11 mouse cellular contexts compared by ENCODE assay signal in the genomic region with DNA sequence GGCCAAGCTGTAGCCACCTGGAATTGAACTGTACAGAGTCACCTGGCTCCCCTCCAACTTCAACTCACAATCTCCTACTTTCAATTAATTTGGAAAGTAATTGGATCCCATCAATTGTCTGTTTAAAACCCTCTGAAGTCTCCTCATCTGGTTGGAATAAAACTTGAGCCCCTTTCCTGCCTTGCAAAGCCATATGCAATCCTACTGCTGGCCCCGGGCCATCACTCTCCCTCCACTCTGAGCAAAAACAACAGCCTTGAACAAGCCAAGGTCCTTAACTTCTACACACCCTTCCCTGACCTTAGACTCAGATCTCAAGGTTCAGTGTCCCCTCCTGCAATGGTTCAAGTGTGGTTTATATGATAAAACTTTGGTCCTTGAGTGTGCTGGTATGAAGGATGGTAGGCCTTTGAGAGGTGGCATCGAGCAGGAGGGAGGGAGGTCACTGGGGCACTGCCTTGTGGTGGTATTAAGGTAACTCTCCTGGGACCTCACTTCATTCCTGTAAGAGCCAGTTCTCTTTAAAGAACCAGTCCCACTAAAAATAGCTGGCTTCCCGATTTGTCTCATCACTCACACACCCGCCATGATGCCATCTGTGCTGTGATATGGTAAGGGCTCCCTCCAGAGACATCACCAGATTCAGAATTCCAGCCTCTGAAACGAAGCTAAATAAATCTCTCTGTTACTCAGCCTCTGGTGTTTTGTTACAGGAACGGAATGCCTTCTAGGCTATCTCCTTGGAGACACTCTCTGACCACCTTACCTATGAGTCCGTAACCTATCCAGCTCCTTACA.
DNase-seq lines count a peak whose midpoint lies in the region; ATAC-seq and TF ChIP-seq lines count a peak whose summit lies in the region.
"Had no signal": no experiment of that assay in that cellular context is flagged by ENCODE, and none has a peak within 500 bp of the region (broad histone marks: within the 10 kb centered on the region; RNA-seq: fewer than 3 reads in every experiment).

No protein-coding gene starts in this region.

- 81% methylated on average over 7 of the region's 7 CpGs for WGBS in forebrain, embryonic 10.5 days
- 84% methylated on average over 7 of the region's 7 CpGs for WGBS in forebrain, embryonic 11.5 days
- 77% methylated on average over 7 of the region's 7 CpGs for WGBS in limb, embryonic 10.5 days
- 80% methylated on average over 7 of the region's 7 CpGs for WGBS in stomach, postnatal 0 days

- H3K4me3 ChIP-seq in forebrain, embryonic 10.5 days = no peak overlapping the region
- no peak overlapping the region for H3K4me3 ChIP-seq in forebrain, embryonic 11.5 days (ENCODE audit: low read depth, low read length)
- no peak overlapping the region for H3K4me3 ChIP-seq in limb, embryonic 10.5 days
- no peak overlapping the region for H3K4me3 ChIP-seq in stomach, postnatal 0 days (ENCODE audit: low read depth, low read length)

- H3K9me3 ChIP-seq in forebrain, embryonic 10.5 days = no peaks in the 10 kb centered on the region
- no peaks in the 10 kb centered on the region for H3K9me3 ChIP-seq in forebrain, embryonic 11.5 days (ENCODE audit: control insufficient read depth, low read length)
- H3K9me3 ChIP-seq in limb, embryonic 10.5 days (replicated peaks) = no peaks in the 10 kb centered on the region
- H3K9me3 ChIP-seq in stomach, postnatal 0 days (ENCODE audit: control insufficient read depth, low read length) = no peaks in the 10 kb centered on the region

- no peak overlapping the region for H3K4me2 ChIP-seq in forebrain, embryonic 11.5 days (ENCODE audit: low read depth, low read length, severe bottlenecking)
- H3K4me2 ChIP-seq in stomach, postnatal 0 days (replicated peaks; ENCODE audit: low read depth) = no peak overlapping the region
- H3K4me2 ChIP-seq: lung, embryonic 14.5 days had no signal

- peaks cover 44% of the 10 kb centered on the region for H3K4me1 ChIP-seq in forebrain, embryonic 10.5 days
- peaks cover 3% of the 10 kb centered on the region; the same call in 1 of the 2 replicates for H3K4me1 ChIP-seq in forebrain, embryonic 11.5 days (replicated peaks; ENCODE audit: control insufficient read depth, insufficient read depth, low read length)
- peaks cover 63% of the 10 kb centered on the region for H3K4me1 ChIP-seq in limb, embryonic 10.5 days
- no peaks in the 10 kb centered on the region for H3K4me1 ChIP-seq in stomach, postnatal 0 days (replicated peaks; ENCODE audit: control insufficient read depth, insufficient read depth)

- no peak for TF ChIP-seq EP300 in stomach, postnatal 0 days (optimal IDR thresholded peaks at IDR 0.05)

- 0 out of 2 replicates have a peak overlapping the region, but pooled peaks have one; percentile 12 for H3K27ac ChIP-seq in forebrain, embryonic 10.5 days
- no peak overlapping the region for H3K27ac ChIP-seq in forebrain, embryonic 11.5 days (ENCODE audit: low read depth, low read length)
- H3K27ac ChIP-seq in limb, embryonic 10.5 days = peak overlapping the region; percentile 44; the same call in 1 of the 2 replicates
- H3K27ac ChIP-seq in stomach, postnatal 0 days (replicated peaks) = no peak overlapping the region

- H3K36me3 ChIP-seq in forebrain, embryonic 10.5 days (replicated peaks) = no peaks in the 10 kb centered on the region
- no peaks in the 10 kb centered on the region for H3K36me3 ChIP-seq in forebrain, embryonic 11.5 days (ENCODE audit: control insufficient read depth, insufficient read depth, low read length)
- H3K36me3 ChIP-seq in limb, embryonic 10.5 days = no peaks in the 10 kb centered on the region
- no peaks in the 10 kb centered on the region for H3K36me3 ChIP-seq in stomach, postnatal 0 days (ENCODE audit: control insufficient read depth, insufficient read depth, low read length)

- H3K9ac ChIP-seq in forebrain, embryonic 11.5 days (ENCODE audit: low read length) = no peak overlapping the region
- no peak overlapping the region for H3K9ac ChIP-seq in stomach, postnatal 0 days (ENCODE audit: low read length)
- H3K9ac ChIP-seq: lung, embryonic 14.5 days had no signal

- H3K27me3 ChIP-seq in forebrain, embryonic 10.5 days (ENCODE audit: poor library complexity, severe bottlenecking) = no peaks in the 10 kb centered on the region
- no peaks in the 10 kb centered on the region for H3K27me3 ChIP-seq in forebrain, embryonic 11.5 days (ENCODE audit: control insufficient read depth, insufficient read depth, low read length)
- no peaks in the 10 kb centered on the region for H3K27me3 ChIP-seq in limb, embryonic 10.5 days (ENCODE audit: low read depth, poor library complexity, severe bottlenecking)
- H3K27me3 ChIP-seq in stomach, postnatal 0 days (ENCODE audit: control insufficient read depth, insufficient read depth, low read length) = no peaks in the 10 kb centered on the region

- no peak for TF ChIP-seq CTCF in stomach, postnatal 0 days (IDR thresholded peaks at IDR 0.05; ENCODE audit: low read depth)

- no peak for ATAC-seq in forebrain, embryonic 11.5 days (replicated peaks; ENCODE audit: low FRiP score)
- no peak for ATAC-seq in stomach, postnatal 0 days (ENCODE audit: low FRiP score, low TSS enrichment)
- ATAC-seq: inflammation-experienced regulatory T-cells, adult 6 months had no signal

- DNase-seq in forebrain, embryonic 10.5 days (ENCODE audit: extremely low spot score, low spot score) = no peak
- no peak for DNase-seq in forebrain, embryonic 11.5 days (ENCODE audit: low spot score)
- peak; percentile 61 for DNase-seq in layer of hippocampus, adult 11-12 months (ENCODE audit: low spot score)
- DNase-seq in layer of hippocampus, postnatal 25 days (ENCODE audit: extremely low spot score in 1 of 2, low spot score in 1 of 2) = no peak
- DNase-seq in cerebellum, adult 8-10 months = peak; percentile 71
- DNase-seq in limb, embryonic 10.5 days (ENCODE audit: low spot score) = no peak
- no peak for DNase-seq in embryo, embryonic 9.5 days (ENCODE audit: extremely low spot score)
- DNase-seq in stomach, postnatal 0 days (ENCODE audit: low spot score) = no peak
- DNase-seq: lung, embryonic 14.5 days; thymus, adult 2 months had no signal

Comparison
In these comparisons a context has a peak if more than half of its experiments do, and no peak if none do; other contexts are left out.
1. DNase-seq: peak in layer of hippocampus, adult 11-12 months (single experiment) and cerebellum, adult 8-10 months (single experiment); none in forebrain, embryonic 10.5 days (single experiment), forebrain, embryonic 11.5 days (single experiment), layer of hippocampus, postnatal 25 days (0 of 2), limb, embryonic 10.5 days (single experiment), embryo, embryonic 9.5 days (single experiment) and stomach, postnatal 0 days (single experiment).
2. H3K27ac ChIP-seq: peak in forebrain, embryonic 10.5 days (single experiment) and limb, embryonic 10.5 days (single experiment); none in forebrain, embryonic 11.5 days (single experiment) and stomach, postnatal 0 days (single experiment).